Mouse (Mus musculus): Measurements from ENCODE around the gene Cobl.
A peak's percentile ranks its signal among the peaks of the same experiment; 100 is the strongest.

Gene Cobl

DNA sequence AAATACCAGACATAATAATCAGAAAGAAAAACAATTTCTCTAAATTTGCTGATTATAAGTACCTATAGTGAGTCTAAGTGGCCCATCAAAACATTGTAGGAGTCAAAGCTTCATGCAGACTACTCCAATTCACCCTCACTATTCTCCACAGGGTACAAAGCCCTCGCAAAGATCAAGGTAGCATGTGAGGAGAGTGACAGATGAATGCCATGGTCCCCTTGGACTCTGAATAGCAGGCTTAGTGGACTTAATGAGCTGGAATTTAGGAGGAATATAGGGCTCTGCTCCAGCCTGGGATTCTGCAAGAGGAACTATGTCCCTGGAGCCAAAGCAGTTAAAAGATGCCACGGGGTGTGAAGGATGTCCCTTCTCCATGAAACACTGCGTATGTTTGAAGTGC, 88.1 kb downstream of the Cobl start:
- no peak for DNase-seq

- peak; percentile 72 to 90 for DNase-seq
These were observed 91.4 kb downstream of the Cobl start for GRCm38 (mm10) chr11:12373106-12374098.

- no peak for DNase-seq
These were observed 93.8 kb downstream of the Cobl start for GRCm38 (mm10) chr11:12370957-12371356.

DNA sequence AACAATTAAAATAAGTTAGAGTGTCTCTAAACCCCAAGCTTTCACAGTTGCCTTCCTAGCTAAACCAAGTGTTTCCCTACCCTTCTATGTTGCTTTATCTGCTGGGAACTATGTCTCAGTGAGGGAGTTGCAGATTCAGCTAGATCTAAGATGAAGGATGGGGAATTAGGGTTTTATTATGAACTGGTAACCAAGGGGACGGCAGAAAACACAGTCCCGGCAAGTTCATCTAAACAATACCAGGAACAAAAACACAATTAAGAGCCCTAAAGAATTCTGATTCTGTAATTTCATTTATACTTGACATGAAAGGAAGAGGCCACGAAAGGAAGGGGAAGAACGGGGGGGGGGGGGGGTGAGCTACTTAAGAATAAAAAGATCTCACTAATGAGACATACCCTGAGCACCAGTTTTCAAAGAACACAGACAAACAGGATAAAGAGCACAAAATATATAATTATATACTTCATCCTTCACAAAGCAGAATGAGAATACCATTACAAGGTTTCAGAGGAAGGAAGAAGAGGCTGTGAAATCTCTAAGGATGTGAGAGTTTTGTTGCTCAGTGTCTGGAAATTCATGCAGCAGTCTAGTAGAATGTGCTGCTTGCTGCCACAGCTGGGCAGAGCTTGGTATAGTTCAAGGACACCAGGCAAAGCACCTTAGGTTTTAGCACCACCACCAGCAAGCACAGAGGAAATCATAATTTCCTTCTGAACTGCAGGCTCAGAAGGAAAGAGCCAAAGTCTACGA, 97.2 kb downstream of the Cobl start:
- DNase-seq: no peak

- DNase-seq: peak; percentile 45 to 67
These were observed 105.3 kb downstream of the Cobl start for GRCm38 (mm10) chr11:12359336-12360000.

DNA sequence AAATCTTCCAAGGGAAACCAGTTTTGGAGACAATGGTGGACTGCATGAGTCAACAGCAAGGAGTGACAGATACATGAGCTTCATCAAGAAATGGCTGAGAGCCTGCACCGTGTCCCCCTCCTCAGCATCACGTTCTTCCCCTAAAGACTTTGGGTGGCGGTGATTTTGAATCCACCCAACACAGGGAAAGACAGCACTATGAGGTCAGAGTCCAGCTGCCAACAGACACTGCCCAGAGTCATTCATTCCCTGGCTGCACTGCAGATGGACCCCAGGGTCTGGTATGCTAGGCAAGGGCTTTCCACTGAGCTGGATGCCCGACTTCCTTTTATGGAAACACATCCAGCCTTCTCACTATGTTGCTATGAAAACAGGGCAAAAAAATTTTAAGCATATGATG, 106.2 kb downstream of the Cobl start:
- DNase-seq: no peak

DNA sequence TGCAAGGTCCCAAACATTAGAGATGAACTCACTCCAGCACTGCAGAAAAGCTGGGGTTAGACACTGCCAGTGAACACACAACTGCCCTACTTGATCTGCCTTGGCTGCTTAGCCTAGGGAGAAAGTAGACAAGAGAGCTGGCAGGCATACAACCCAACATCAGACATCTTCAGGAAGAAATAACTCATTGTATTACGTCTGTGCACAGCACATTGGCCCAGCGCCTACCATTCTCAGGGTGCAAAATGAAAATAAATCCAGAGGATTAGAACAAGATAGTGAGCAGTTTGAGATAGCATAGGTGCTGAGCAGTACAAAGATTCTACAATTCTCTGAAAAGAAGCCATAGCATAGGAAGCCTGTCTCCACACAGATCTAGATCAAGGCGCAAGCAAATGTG, 109.1 kb downstream of the Cobl start:
- peak; percentile 59 to 65 for DNase-seq

DNA sequence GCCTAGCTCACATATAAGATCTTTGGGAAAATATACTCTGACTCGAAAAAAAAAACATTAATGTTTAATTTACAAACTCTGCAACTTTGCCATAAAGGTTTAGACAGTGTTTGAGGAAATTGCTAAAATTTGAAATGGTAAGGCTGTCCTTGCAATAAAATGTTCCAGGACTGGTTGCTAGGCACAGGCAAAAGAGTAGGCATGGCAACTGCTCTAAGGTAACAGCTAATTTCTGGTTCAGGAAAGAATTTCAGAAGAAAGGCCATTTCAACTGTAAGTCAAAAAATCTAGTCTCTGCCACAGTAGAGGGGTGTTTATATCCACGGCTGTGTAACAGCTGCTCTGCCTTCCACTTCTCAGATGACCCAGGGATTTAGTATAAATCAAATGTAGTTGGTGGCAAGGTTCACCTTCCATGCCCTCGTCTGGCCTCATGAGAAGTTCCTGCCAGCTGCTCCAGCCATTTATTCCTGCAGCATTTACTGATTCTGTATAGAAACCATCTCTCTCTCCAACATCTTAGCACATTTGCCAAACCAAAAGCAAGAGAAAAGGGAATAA, 113.7 kb downstream of the Cobl start:
- DNase-seq: no peak

DNA sequence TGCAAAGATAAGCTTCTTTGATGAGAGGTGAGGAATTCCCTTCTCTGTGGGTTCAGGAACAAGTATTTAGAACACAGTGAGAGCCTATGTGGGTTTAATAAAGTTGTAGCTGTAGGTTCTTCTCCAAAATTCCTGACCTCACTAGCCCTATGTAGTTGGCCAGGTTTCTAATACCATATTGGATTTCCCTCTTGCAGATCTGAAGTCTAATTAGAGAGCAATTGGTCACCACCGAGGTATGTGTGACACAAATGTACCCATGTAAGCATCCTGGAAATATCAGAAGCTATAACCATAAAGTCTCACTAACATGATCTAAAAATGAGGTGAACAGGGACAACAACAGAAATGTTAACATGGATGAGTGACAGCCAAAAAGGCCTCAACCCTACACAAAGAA, 114.7 kb downstream of the Cobl start:
- no peak for DNase-seq

GRCm38 (mm10) chr11:12346486-12346885, 118.3 kb downstream of the Cobl start:
- DNase-seq: no peak

DNA sequence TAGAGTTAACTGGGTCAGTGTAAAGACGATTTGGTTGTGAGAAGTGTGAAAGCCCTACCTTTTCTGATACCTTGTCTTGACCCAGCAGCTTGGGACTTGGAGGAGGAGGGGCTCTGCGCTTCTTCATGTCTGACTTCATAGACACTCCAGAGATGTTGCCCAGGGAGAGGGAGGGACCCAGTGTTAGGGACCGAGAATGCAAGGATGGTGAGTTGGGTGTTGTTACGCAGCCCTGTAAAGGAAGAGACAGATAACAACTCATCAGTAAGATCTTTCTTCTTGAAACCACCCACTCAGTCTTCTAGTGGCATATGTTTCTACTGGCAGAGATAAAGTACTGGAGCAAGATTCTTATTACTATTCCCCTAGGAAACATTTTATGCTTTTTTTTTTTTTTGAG, 121.1 kb downstream of the Cobl start:
- DNase-seq: no peak

- no peak for DNase-seq
These were observed 124.1 kb downstream of the Cobl start for GRCm38 (mm10) chr11:12340697-12341096.

- DNase-seq: peak; percentile 68 to 70
These were observed 128.6 kb downstream of the Cobl start for GRCm38 (mm10) chr11:12336145-12336544.

GRCm38 (mm10) chr11:12331997-12332396, 132.8 kb downstream of the Cobl start:
- DNase-seq: peak; percentile 37 to 44

DNA sequence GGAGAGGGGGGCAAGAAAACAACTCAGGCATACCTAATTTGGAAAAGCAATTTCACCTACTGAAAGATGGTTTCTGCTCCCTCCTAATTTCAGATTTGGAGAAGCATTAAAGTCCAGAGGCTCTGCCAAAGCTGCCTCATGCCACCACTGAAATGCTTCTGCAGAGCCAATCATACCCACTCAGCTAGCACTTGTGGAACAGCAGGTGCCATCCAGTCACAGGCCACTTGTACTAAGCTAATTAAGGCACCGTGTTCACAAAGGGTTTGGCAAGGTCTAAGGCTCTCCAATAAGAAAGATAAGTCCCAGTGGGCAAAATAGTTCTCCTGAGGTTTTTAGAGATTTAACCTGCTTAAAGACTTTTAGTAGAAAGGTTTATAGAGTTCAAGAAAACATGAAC, 143.3 kb downstream of the Cobl start:
- no peak for DNase-seq

GRCm38 (mm10) chr11:12319318-12319717, 145.4 kb downstream of the Cobl start:
- DNase-seq: no peak

GRCm38 (mm10) chr11:12315670-12316069, 149.1 kb downstream of the Cobl start:
- no peak for DNase-seq

DNA sequence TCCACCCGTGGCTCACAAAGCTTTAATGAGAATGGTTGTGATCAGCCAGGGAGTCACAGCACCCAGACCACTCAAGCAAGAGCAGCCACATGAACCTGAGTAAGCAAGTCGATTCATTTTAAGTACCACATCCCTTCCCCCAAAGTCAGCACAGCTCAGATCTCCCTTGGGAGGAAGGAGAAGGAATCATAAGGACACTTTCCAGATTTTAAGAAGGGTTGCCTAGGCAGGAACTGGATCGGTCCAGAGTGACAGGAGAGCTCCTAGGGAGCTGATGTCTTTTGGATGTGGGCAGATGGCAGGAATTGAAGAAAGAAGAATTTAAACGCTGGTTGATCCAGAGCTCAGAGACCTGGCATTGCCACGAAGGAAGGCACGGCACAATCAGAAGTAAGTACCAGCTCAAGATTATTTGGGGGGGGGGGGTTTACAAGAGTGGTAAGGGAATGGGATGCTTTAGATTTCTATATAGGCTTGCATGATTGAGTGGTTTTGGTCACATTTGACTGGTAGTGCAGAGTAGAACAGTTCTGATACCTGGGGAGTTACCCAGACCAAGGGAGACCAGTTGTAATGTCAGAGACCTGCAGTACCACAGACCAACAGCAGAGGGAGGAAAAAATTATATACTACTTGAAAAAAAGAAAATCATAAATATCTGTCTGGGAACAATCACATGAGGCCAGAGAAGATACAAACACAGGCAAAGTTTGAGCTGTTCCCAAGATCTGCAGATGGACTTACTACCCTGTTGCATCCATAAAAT, 150.3 kb downstream of the Cobl start:
- peak; percentile 27 to 50 for DNase-seq

DNA sequence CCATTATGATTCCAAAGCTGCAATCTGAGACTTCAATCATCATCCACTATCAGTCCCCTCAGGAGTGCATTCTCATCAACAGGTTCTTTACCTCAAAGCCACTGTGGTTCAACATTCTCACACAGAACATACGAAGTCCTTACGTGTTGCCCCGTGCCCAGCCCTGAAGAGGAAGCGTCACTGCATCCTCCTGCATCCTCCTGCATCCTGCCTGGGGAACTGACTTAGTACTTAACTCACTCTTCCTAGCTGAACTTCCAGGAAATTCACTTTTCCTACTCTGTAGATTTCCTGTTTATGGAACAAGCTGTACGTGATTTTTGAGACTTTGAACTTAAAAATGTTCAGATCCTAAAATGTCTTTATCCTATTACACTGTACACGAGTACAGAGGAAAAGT, 153.3 kb downstream of the Cobl start:
- DNase-seq: no peak

DNA sequence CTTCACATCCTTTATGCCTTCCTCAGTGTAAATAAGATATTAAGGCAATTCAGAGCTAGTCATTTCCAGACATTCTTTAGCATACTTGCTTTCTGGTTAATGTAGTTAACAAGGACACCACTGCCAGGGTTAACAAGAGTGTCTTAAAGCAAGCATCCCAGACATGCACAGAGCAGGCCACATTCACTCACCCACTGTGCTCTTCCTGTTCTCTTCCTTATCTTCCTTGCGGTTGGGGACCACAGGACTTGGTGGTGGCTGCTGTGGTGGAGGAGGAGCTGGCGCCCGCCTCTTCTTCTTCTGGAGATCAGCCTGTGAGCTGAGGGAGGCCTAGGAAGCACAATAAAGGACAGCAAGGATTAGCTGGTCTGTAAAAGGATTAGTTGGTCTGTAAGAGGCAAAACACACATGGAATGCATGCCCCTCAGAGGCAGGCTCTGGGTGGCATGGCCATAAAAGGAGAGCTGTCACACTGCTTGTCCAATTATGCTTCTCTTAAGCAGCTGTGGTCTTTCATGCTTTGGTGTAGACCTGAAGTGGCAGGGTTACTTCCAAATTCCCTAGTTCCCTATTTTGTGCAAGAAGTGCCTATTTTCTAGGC, 155.2 kb downstream of the Cobl start:
- no peak for DNase-seq

DNA sequence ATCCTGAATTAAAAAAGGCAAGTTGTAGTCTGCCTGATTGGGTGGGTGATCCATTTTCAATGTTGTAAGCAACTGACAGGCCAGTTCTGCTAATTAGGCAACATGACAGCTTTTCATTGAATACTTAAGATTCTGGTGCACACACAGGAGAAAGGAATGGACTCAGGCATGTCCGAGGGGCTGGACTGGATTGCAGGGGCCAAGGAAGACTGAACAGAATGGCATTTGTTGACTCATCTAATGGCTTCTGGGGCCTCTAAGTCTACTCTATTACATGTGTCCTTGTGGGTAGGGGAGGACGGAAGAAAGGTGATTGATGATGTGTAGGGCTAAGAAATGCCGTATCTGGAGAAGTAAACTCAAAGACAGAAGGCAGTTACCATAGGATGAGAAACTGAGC, 159.9 kb downstream of the Cobl start:
- no peak for DNase-seq
